Mouse (Mus musculus): ENCODE measurements around the gene Polr2i. TPM values are rescaled to one million over a fixed set of nuclear protein-coding genes. Genes with fewer than 3 reads are reported as not detected.

Gene Polr2i
- polyA plus RNA-seq, 1 experiment from 2014 or later, result 126 TPM

GRCm38 (mm10) chr7:30216723-30217151, 15.0 kb upstream of the Polr2i start:
- Histone ChIP-seq H3K36me3 (ENCODE audit: control insufficient read depth, insufficient read depth, low read length) (no peaks in the 10 kb centered on the region), H3K4me3 (ENCODE audit: low read depth, low read length) (peak overlapping the region; percentile 18; the same call in 1 of the 2 replicates), H3K27ac (ENCODE audit: low read depth, low read length) (no peak overlapping the region), H3K4me2 (peak overlapping the region; percentile 58), H3K4me1 (ENCODE audit: control insufficient read depth, insufficient read depth, low read length) (peaks cover 5% of the 10 kb centered on the region; the same call in 1 of the 2 replicates), H3K27me3 (ENCODE audit: control insufficient read depth, insufficient read depth, low read length) (no peaks in the 10 kb centered on the region), H3K9ac (ENCODE audit: low read depth, low read length) (0 out of 2 replicates have a peak overlapping the region, but pooled peaks have one; percentile 22), H3K9me3 (replicated peaks; ENCODE audit: control insufficient read depth, low read length) (no peaks in the 10 kb centered on the region)
- 1% methylated on average over 16 of the region's 16 CpGs for WGBS (ENCODE audit: insufficient replicate concordance)
- ATAC-seq (replicated peaks; ENCODE audit: insufficient number of reproducible peaks, low FRiP score, low TSS enrichment), result peak; percentile 66; the same call in 1 of the 2 replicates

GRCm38 (mm10) chr7:30217277-30217676, 14.5 kb upstream of the Polr2i start:
- ATAC-seq (replicated peaks; ENCODE audit: insufficient number of reproducible peaks, low FRiP score, low TSS enrichment), result no peak
- Histone ChIP-seq H3K4me1 (ENCODE audit: control insufficient read depth, insufficient read depth, low read length) (peaks cover 5% of the 10 kb centered on the region; the same call in 1 of the 2 replicates), H3K27me3 (ENCODE audit: control insufficient read depth, insufficient read depth, low read length) (no peaks in the 10 kb centered on the region), H3K4me3 (ENCODE audit: low read depth, low read length) (no peak overlapping the region), H3K27ac (ENCODE audit: low read depth, low read length) (no peak overlapping the region), H3K9ac (ENCODE audit: low read depth, low read length) (no peak overlapping the region), H3K36me3 (ENCODE audit: control insufficient read depth, insufficient read depth, low read length) (no peaks in the 10 kb centered on the region), H3K9me3 (replicated peaks; ENCODE audit: control insufficient read depth, low read length) (no peaks in the 10 kb centered on the region), H3K4me2 (no peak overlapping the region; the same call in 1 of the 2 replicates)
- WGBS (ENCODE audit: insufficient replicate concordance), result 64% methylated on average over 2 of the region's 2 CpGs

DNA sequence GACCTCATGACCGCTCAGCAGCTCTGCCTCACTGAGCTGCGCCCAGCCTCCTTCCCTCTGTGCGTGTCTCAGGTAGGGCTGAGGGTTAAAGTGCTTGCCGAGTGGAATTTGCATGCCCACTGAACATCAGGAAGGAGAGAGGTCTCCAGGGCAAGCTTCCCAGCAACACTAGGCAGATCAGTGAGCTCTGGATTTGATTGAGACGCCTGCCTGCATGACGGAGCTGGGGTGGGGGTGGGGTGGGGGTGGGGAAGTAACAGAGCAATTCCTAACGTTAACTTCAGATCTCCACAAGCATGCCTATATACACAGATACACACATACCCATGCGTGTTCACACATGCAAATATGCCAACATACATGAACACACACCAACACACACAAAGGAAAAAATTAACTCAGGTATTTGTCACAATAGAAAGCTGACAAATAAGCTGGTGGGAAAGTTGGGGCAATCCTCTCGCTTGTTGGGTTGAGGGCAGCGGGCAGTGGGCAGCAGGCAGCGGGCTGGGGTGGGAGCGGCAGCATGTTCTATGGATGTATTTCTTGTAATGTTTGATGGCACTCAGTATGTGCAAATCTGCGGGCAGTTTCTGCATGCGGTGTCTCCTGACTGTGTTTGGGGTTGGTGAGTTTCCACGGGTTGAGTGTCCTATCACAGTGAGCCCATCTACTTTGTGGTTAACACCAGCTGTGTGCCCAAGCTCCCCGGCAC, 12.3 kb upstream of the Polr2i start:
- peak; percentile 40; the same call in 1 of the 2 replicates for ATAC-seq (replicated peaks; ENCODE audit: insufficient number of reproducible peaks, low FRiP score, low TSS enrichment)
- Histone ChIP-seq H3K4me2 (peak overlapping the region; percentile 96), H3K9ac (ENCODE audit: low read depth, low read length) (peak overlapping the region; percentile 72), H3K36me3 (ENCODE audit: control insufficient read depth, insufficient read depth, low read length) (peaks cover 14% of the 10 kb centered on the region), H3K4me1 (ENCODE audit: control insufficient read depth, insufficient read depth, low read length) (peaks cover 5% of the 10 kb centered on the region; the same call in 1 of the 2 replicates), H3K9me3 (replicated peaks; ENCODE audit: control insufficient read depth, low read length) (no peaks in the 10 kb centered on the region), H3K4me3 (ENCODE audit: low read depth, low read length) (peak overlapping the region; percentile 52), H3K27me3 (ENCODE audit: control insufficient read depth, insufficient read depth, low read length) (no peaks in the 10 kb centered on the region), H3K27ac (ENCODE audit: low read depth, low read length) (peak overlapping the region; percentile 2; the same call in 1 of the 2 replicates)
- 6% methylated on average over 16 of the region's 16 CpGs for WGBS (ENCODE audit: insufficient replicate concordance)

DNA sequence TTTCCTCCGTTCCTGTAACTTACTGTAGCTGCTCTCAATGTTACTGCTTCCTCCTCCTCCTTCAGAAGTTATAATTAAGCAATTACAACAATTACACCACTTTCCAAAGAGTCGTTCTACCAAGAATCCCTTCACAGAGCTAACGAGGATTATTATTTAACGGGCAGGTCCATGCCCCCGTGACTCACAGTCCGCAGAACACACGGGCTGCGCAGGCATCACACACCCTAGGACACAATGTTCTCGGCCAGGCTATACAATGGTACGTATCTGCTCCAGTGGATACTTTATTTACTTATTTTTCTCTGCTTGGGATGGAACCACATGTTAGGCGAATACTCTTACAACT, 11.8 kb upstream of the Polr2i start:
- peak overlapping the region; percentile 52 for H3K4me3 ChIP-seq (ENCODE audit: low read depth, low read length)
- no peaks in the 10 kb centered on the region for H3K27me3 ChIP-seq (ENCODE audit: control insufficient read depth, insufficient read depth, low read length)
- no peak overlapping the region for H3K27ac ChIP-seq (ENCODE audit: low read depth, low read length)
- H3K4me1 ChIP-seq (ENCODE audit: control insufficient read depth, insufficient read depth, low read length), result peaks cover 5% of the 10 kb centered on the region; the same call in 1 of the 2 replicates
- ATAC-seq (replicated peaks; ENCODE audit: insufficient number of reproducible peaks, low FRiP score, low TSS enrichment), result no peak
- peak overlapping the region; percentile 96 for H3K4me2 ChIP-seq
- H3K9ac ChIP-seq (ENCODE audit: low read depth, low read length), result peak overlapping the region; percentile 72
- H3K9me3 ChIP-seq (replicated peaks; ENCODE audit: control insufficient read depth, low read length), result no peaks in the 10 kb centered on the region
- 22% methylated on average over 11 of the region's 11 CpGs for WGBS (ENCODE audit: insufficient replicate concordance)
- peaks cover 15% of the 10 kb centered on the region for H3K36me3 ChIP-seq (ENCODE audit: control insufficient read depth, insufficient read depth, low read length)

DNA sequence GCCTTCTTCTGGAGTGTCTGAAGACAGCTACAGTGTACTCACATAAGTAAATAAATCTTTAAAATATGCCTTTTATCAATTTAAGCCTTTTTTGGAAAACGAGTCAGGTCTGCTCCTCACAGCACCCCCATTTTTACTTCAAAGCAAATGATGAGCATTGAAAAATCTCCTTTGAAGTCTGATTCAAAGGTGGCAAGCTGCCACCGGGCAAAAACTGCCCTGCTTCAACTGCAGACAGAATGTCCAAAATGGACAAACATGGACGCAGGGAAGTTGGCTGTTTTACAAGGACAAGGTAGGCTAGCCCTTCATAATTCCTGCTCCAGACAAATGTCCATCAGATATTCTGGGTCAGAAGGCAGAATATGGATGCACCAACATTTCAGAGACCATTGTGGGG, 10.3 kb upstream of the Polr2i start:
- H3K9ac ChIP-seq (ENCODE audit: low read depth, low read length), result no peak overlapping the region
- H3K27ac ChIP-seq (ENCODE audit: low read depth, low read length), result no peak overlapping the region
- H3K27me3 ChIP-seq (ENCODE audit: control insufficient read depth, insufficient read depth, low read length), result no peaks in the 10 kb centered on the region
- peaks cover 25% of the 10 kb centered on the region for H3K36me3 ChIP-seq (ENCODE audit: control insufficient read depth, insufficient read depth, low read length)
- peaks cover 5% of the 10 kb centered on the region; the same call in 1 of the 2 replicates for H3K4me1 ChIP-seq (ENCODE audit: control insufficient read depth, insufficient read depth, low read length)
- 78% methylated on average over 3 of the region's 3 CpGs for whole genome bisulfite sequencing (ENCODE audit: insufficient replicate concordance)
- H3K4me2 ChIP-seq, result no peak overlapping the region
- H3K4me3 ChIP-seq (ENCODE audit: low read depth, low read length), result no peak overlapping the region
- H3K9me3 ChIP-seq (replicated peaks; ENCODE audit: control insufficient read depth, low read length), result no peaks in the 10 kb centered on the region
- no peak for ATAC-seq (replicated peaks; ENCODE audit: insufficient number of reproducible peaks, low FRiP score, low TSS enrichment)

GRCm38 (mm10) chr7:30222205-30222604, 9.5 kb upstream of the Polr2i start:
- ATAC-seq (replicated peaks; ENCODE audit: insufficient number of reproducible peaks, low FRiP score, low TSS enrichment), result no peak
- H3K4me2 ChIP-seq, result no peak overlapping the region
- no peak overlapping the region for H3K4me3 ChIP-seq (ENCODE audit: low read depth, low read length)
- H3K27me3 ChIP-seq (ENCODE audit: control insufficient read depth, insufficient read depth, low read length), result no peaks in the 10 kb centered on the region
- H3K9ac ChIP-seq (ENCODE audit: low read depth, low read length), result no peak overlapping the region
- WGBS (ENCODE audit: insufficient replicate concordance), result 86% methylated on average over 5 of the region's 5 CpGs
- H3K9me3 ChIP-seq (replicated peaks; ENCODE audit: control insufficient read depth, low read length), result no peaks in the 10 kb centered on the region
- H3K4me1 ChIP-seq (ENCODE audit: control insufficient read depth, insufficient read depth, low read length), result peaks cover 5% of the 10 kb centered on the region; the same call in 1 of the 2 replicates
- peaks cover 26% of the 10 kb centered on the region for H3K36me3 ChIP-seq (ENCODE audit: control insufficient read depth, insufficient read depth, low read length)
- H3K27ac ChIP-seq (ENCODE audit: low read depth, low read length), result no peak overlapping the region

DNA sequence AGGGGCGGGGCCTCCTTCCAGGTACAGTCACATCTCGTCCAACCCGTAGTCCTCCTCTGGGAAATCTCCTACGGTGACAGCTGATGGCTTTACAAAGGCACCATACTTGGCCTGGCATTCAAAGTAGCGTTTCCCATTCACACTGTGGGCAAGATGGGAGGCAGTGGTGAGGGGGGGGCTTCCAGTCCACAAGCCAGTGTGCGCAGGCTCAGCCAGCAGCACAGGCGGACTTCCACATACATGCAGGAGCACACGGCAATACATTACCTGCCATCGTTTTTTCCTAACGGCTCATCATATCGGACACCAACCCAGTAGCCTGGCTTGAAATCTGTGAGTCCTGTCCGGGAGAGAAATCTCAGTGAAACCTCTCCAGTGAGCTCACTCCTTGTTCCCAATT, 7.5 kb upstream of the Polr2i start:
- WGBS (ENCODE audit: insufficient replicate concordance), result 88% methylated on average over 12 of the region's 12 CpGs
- Histone ChIP-seq H3K27ac (ENCODE audit: low read depth, low read length) (no peak overlapping the region), H3K4me1 (ENCODE audit: control insufficient read depth, insufficient read depth, low read length) (peaks cover 5% of the 10 kb centered on the region; the same call in 1 of the 2 replicates), H3K36me3 (ENCODE audit: control insufficient read depth, insufficient read depth, low read length) (peaks cover 30% of the 10 kb centered on the region), H3K27me3 (ENCODE audit: control insufficient read depth, insufficient read depth, low read length) (no peaks in the 10 kb centered on the region), H3K4me3 (ENCODE audit: low read depth, low read length) (no peak overlapping the region), H3K9me3 (replicated peaks; ENCODE audit: control insufficient read depth, low read length) (no peaks in the 10 kb centered on the region), H3K9ac (ENCODE audit: low read depth, low read length) (no peak overlapping the region), H3K4me2 (no peak overlapping the region)
- ATAC-seq (replicated peaks; ENCODE audit: insufficient number of reproducible peaks, low FRiP score, low TSS enrichment), result no peak

GRCm38 (mm10) chr7:30231328-30231668, 450 bp upstream of the Polr2i start:
- peak overlapping the region; percentile 86 for H3K27ac ChIP-seq (ENCODE audit: low read depth, low read length)
- peak overlapping the region; percentile 85 for H3K4me3 ChIP-seq (ENCODE audit: low read depth, low read length)
- under 1% methylated on average over 16 of the region's 16 CpGs for WGBS (ENCODE audit: insufficient replicate concordance)
- no peaks in the 10 kb centered on the region for H3K27me3 ChIP-seq (ENCODE audit: control insufficient read depth, insufficient read depth, low read length)
- H3K4me2 ChIP-seq, result peak overlapping the region; percentile 80
- peak; percentile 18; the same call in 1 of the 2 replicates for ATAC-seq (replicated peaks; ENCODE audit: insufficient number of reproducible peaks, low FRiP score, low TSS enrichment)
- H3K4me1 ChIP-seq (ENCODE audit: control insufficient read depth, insufficient read depth, low read length), result peaks cover 6% of the 10 kb centered on the region; the same call in 1 of the 2 replicates
- no peaks in the 10 kb centered on the region for H3K9me3 ChIP-seq (replicated peaks; ENCODE audit: control insufficient read depth, low read length)
- peaks cover 7% of the 10 kb centered on the region for H3K36me3 ChIP-seq (ENCODE audit: control insufficient read depth, insufficient read depth, low read length)
- H3K9ac ChIP-seq (ENCODE audit: low read depth, low read length), result peak overlapping the region; percentile 75
